Mouse (Mus musculus): ENCODE data around the gene Acoxl. TPM values are rescaled to one million over a fixed set of nuclear protein-coding genes. Genes with fewer than 3 reads are reported as not detected.

Gene Acoxl
- polyA plus RNA-seq, 1 experiment from 2014 or later = 0.09 TPM

DNA sequence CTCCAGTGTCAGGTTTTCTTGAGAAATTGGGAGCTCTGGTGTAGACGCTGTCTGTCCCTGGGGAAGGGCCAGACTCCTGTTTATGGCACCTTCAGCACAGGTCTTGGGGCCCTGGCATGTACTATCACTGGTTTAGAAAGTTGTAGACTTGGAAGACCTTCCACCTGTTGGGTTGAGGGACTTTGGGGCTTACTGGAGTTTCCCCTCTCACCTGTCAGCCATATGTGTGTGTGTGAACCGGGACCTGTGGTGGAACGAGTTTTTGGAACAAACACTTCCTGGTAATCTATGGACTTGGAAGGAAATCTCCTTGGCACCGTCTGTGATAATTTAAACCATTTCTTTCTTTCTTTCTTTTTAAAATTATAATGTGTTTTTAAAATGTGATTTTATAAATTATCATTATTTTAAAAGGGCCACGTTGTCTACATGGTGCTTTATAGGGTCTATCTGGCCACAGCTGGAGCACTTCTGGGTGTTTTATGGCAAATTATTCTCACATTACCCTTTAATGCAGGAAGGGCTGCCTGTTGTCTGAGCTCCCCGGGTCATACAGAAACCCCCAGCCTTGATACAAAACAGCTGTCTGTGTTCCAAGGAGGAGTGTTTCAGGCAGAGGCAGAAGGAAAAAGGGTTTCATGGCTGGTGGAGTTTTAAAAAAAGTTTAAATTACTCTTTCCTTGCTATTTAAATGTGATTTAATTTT is 68.5 kb downstream of the Acoxl start:
- no peaks in the 10 kb centered on the region for H3K27me3 ChIP-seq (replicated peaks)

DNA sequence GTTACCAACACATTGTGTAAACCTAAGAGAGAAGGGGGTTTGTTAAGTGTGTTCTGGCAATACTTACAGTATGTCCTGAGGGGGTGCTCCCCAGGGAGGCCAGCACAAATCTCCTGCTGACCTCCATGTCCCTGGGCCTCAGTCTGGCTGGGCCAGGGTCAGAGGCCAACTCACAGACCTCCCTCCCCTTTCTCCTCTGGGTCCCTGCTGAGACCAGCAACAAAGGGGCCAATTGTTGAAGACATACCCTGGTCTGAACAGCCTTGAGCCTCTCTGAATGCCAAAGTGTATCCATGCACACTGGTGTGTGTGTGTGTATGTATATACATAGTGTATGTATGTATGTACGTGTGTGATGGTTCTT is 69.0 kb downstream of the Acoxl start:
- H3K27ac ChIP-seq = 0 out of 2 replicates have a peak overlapping the region, but pooled peaks have one; percentile 28
- 57% methylated on average over 1 of the region's 1 CpGs for WGBS

More for the DNA sequence above, 68.5 kb downstream of the Acoxl start:
- Histone ChIP-seq H3K4me2 (replicated peaks) (no peak overlapping the region), H3K27ac (no peak overlapping the region), H3K4me3 (replicated peaks) (no peak overlapping the region), H3K9ac (no peak overlapping the region), H3K36me3 (no peaks in the 10 kb centered on the region), H3K9me3 (no peaks in the 10 kb centered on the region), H3K4me1 (replicated peaks) (peaks cover 11% of the 10 kb centered on the region; the same call in 1 of the 2 replicates)
- ATAC-seq = no peak; the same call in 1 of the 2 replicates
- WGBS = 35% methylated on average over 6 of the region's 6 CpGs

DNA sequence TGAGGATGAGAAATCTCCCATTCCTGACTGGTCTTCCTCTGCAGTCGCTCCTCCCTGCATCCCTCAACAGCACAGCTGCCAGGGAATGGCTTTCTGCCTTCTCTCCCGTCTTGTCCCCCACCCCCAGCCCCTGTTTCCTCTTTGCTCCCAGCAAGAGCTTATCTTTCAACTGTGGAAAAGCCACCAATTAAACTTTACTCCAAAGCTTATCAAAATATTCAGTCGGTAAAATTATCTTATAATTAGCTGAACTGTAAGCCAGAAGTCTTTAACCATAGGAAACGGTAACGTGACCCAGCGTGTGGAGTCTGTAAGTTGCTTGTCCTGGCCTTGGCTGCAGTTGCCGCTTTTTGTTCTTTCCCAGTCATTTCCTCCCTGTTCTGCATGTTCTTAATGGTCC is 70.2 kb downstream of the Acoxl start:
- H3K27me3 ChIP-seq (replicated peaks) = no peaks in the 10 kb centered on the region
- no peak for ATAC-seq
- no peak overlapping the region for H3K27ac ChIP-seq
- H3K4me3 ChIP-seq (replicated peaks) = no peak overlapping the region
- WGBS = 34% methylated on average over 7 of the region's 7 CpGs
- peaks cover 11% of the 10 kb centered on the region; the same call in 1 of the 2 replicates for H3K4me1 ChIP-seq (replicated peaks)
- no peaks in the 10 kb centered on the region for H3K9me3 ChIP-seq
- H3K36me3 ChIP-seq = no peaks in the 10 kb centered on the region
- H3K4me2 ChIP-seq (replicated peaks) = no peak overlapping the region
- H3K9ac ChIP-seq = no peak overlapping the region

More for the DNA sequence above, 69.0 kb downstream of the Acoxl start:
- no peak for ATAC-seq
- Histone ChIP-seq H3K9ac (no peak overlapping the region), H3K9me3 (no peaks in the 10 kb centered on the region), H3K36me3 (no peaks in the 10 kb centered on the region), H3K4me2 (replicated peaks) (no peak overlapping the region), H3K4me1 (replicated peaks) (peaks cover 11% of the 10 kb centered on the region; the same call in 1 of the 2 replicates), H3K4me3 (replicated peaks) (no peak overlapping the region), H3K27me3 (replicated peaks) (no peaks in the 10 kb centered on the region)

DNA sequence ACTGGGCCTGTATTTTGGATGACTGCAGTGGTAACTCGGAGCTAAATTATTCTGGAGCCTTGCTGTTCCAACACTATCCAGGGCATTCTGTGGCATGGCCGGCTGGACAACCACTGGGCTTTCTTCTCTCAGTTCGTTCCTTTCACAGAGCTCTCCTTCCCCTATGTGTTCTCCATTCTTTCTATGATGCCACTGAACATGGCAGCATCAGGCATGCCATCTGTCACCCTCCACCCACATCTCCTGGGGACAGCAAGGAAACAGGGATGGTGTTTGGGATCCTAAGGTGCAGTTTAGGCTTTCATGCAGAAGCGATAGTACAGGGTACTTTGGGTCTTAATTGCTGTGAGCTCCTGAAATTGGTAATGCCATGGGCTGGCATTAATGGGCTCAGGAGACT is 71.1 kb downstream of the Acoxl start:
- H3K9ac ChIP-seq = no peak overlapping the region
- WGBS = 89% methylated on average over 4 of the region's 4 CpGs
- H3K4me3 ChIP-seq (replicated peaks) = no peak overlapping the region
- H3K9me3 ChIP-seq = no peaks in the 10 kb centered on the region
- no peak overlapping the region for H3K27ac ChIP-seq
- peaks cover 11% of the 10 kb centered on the region; the same call in 1 of the 2 replicates for H3K4me1 ChIP-seq (replicated peaks)
- no peak for ATAC-seq
- H3K27me3 ChIP-seq (replicated peaks) = no peaks in the 10 kb centered on the region
- no peaks in the 10 kb centered on the region for H3K36me3 ChIP-seq
- H3K4me2 ChIP-seq (replicated peaks) = no peak overlapping the region

DNA sequence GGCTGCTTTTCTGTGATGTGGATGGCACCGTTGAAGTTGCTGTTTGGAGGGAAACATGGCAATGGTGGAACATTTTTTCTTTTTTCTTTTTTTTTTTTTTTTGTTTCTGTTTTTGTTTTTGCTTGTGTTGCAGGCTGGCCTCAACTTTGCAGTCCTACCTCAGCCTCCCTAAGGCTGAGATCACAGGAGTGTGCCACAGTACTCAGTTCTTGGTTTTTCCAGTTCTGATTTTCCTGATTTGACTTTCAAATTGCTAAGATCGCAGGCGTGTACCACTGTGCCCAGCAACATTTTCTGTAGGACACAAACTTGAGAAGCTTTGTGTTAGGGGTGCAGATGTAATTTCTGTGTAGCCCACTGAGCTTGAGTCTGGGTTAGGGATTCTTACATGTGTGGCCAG is 72.9 kb downstream of the Acoxl start:
- H3K9me3 ChIP-seq = no peaks in the 10 kb centered on the region
- no peak overlapping the region for H3K27ac ChIP-seq
- no peak overlapping the region for H3K4me2 ChIP-seq (replicated peaks)
- peaks cover 11% of the 10 kb centered on the region; the same call in 1 of the 2 replicates for H3K4me1 ChIP-seq (replicated peaks)
- H3K4me3 ChIP-seq (replicated peaks) = no peak overlapping the region
- no peaks in the 10 kb centered on the region for H3K36me3 ChIP-seq
- WGBS = 91% methylated on average over 3 of the region's 3 CpGs
- no peak overlapping the region for H3K9ac ChIP-seq
- ATAC-seq = no peak
- H3K27me3 ChIP-seq (replicated peaks) = no peaks in the 10 kb centered on the region

DNA sequence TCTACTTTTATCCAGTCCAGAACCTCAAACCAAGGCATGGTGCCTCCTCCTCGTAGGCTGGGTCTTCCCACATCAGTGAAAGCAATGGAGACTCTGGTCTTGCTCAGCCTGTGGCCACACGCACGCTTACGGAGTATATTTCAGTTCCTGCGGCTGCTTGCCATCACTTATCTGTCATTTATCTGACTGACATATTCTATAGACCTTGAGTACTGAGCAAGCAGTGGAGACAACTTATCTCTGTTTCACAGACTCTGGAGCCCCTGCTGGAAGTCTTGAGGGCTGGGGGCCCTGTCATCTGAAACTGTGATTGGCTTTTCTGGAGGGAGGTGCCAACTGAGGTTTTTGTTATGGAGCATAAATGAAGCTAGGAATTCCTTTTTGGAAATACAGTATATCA is 75.4 kb downstream of the Acoxl start:
- Histone ChIP-seq H3K27ac (no peak overlapping the region), H3K36me3 (no peaks in the 10 kb centered on the region), H3K4me1 (replicated peaks) (no peaks in the 10 kb centered on the region), H3K4me3 (replicated peaks) (no peak overlapping the region), H3K4me2 (replicated peaks) (no peak overlapping the region), H3K9me3 (no peaks in the 10 kb centered on the region), H3K9ac (no peak overlapping the region), H3K27me3 (replicated peaks) (no peaks in the 10 kb centered on the region)
- 57% methylated on average over 5 of the region's 5 CpGs for WGBS
- ATAC-seq = no peak

DNA sequence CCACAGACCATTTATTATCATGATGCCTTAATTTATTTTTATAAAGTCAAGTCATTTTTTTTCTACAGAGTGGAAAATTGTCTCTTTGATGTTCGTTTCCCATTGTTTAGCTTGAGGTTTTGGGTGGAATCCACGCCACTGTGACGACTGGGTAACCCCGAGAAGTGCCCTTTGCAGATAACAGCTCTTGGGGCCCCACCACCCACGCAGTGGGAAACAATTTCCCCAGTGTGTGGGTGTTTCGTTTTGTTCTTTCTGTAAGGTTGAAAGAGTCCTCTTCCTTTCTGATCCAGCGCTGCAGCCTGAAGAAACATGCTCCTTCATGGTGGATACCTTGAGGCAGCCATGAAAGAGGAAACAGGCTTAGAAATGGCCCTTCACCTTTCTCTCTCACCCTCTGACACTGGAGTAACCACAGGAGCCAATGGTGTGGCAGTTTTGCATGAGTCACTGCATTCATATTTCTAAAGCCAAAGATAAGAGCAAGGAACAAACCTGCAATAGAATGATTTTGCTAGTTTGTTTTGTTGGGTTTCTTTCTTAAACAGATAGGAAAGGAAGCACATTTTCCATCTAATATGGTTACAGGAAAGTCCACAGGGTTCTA is 78.2 kb downstream of the Acoxl start:
- Histone ChIP-seq H3K27me3 (replicated peaks) (no peaks in the 10 kb centered on the region), H3K9me3 (no peaks in the 10 kb centered on the region), H3K4me3 (replicated peaks) (no peak overlapping the region), H3K27ac (no peak overlapping the region), H3K4me2 (replicated peaks) (no peak overlapping the region), H3K4me1 (replicated peaks) (0 out of 2 replicates have a peak, but pooled peaks cover 2% of the 10 kb centered on the region), H3K36me3 (no peaks in the 10 kb centered on the region), H3K9ac (no peak overlapping the region)
- ATAC-seq = no peak
- 66% methylated on average over 7 of the region's 7 CpGs for WGBS

DNA sequence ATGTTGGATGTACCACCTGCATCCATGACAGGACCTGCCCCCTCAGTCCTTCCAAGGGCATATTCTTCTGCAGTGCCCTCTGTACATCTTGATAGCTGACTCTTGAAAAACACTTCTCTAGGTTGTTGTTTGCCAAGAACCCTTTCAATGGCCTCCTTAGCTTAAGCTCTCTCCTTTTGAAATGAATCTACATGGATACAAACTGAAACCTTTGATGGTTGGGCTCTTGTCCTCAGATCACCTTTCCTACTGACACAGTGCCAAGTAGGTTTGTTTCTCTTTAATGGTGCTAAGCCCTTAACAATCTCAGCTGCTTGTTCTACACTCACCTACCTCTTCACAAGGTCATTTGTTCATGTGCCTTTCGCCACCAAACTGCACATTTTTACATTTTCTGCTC is 81.1 kb downstream of the Acoxl start:
- H3K4me2 ChIP-seq (replicated peaks) = no peak overlapping the region
- H3K4me1 ChIP-seq (replicated peaks) = peaks cover 11% of the 10 kb centered on the region
- no peaks in the 10 kb centered on the region for H3K36me3 ChIP-seq
- H3K9ac ChIP-seq = no peak overlapping the region
- H3K9me3 ChIP-seq = no peaks in the 10 kb centered on the region
- no peaks in the 10 kb centered on the region for H3K27me3 ChIP-seq (replicated peaks)
- H3K27ac ChIP-seq = no peak overlapping the region
- no peak overlapping the region for H3K4me3 ChIP-seq (replicated peaks)
- 93% methylated on average over 1 of the region's 1 CpGs for WGBS
- no peak for ATAC-seq

DNA sequence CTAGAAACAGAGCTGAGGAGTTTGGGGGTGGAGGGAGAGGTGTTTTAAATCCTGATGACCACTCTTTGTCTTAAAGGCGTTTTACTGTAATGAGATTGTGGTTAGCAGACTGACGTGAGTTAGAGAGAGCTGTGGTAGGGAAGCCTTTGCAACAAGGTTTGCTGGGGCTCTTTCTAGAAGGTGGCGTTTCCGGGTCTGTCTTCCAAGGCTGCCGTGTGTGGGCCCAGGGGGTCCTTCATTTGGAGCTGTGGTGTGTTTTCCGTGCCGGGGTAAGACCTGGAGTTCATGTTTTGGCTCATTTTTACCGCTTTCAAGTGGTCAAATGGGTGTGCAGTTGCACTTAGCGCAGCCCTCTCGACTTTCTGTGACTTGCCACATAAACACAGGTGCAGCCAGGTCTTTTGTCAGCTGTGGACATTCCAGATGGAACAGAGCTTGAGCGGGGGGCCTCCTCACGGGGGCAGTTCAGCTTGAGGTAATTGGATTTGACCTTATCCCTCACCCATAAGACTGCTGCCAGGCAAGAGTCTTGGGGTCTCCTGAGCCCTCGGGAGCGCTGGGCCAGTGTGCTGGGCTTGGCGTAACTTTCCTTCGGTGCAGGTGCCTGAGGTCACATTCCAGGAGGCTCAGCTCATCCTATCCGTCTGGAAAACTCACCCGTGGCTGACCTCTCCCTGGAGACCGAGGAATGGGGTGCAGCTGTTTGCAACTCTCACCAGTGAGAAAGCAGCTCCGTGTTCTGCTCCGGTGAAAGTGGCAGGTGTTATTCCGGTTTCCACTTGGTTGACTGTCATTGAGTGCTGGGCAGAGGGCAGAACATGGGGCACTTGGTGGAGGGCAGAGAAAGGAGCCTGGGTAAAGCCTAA is 83.6 kb downstream of the Acoxl start:
- Histone ChIP-seq H3K4me3 (replicated peaks) (no peak overlapping the region), H3K36me3 (no peaks in the 10 kb centered on the region), H3K9ac (no peak overlapping the region), H3K4me1 (replicated peaks) (peaks cover 13% of the 10 kb centered on the region), H3K27me3 (replicated peaks) (no peaks in the 10 kb centered on the region), H3K9me3 (no peaks in the 10 kb centered on the region), H3K27ac (no peak overlapping the region), H3K4me2 (replicated peaks) (peak overlapping the region; percentile 20; the same call in 1 of the 2 replicates)
- ATAC-seq = no peak
- WGBS = 28% methylated on average over 22 of the region's 22 CpGs

DNA sequence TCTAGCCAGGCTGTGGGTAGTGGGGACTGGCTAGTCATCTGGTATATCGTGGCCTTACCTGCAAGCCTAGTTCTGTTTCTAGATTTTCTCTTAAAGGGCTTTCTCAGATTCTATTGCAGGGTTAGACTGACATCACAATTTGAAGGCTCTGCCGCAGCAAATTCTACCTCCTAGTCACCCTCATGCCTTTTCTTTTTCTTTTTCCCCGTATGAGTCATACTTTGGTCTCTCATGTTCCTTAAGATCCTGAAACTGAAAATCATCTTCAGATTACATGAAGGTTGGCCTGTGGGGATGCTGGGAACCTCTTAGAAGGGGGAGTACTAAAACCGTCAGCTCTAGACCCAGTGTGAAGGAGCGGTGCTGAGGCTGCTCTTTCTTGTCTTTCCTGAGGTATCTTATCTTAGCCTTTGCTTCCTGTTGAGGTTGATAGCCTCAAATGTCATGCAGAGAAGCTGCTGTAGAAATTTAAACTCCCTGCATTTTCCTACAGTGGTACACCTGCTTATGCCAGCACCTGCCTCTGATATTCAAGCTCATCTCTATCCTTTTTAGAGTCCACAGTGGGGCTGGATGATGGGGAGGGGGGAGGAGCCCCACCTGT is 84.5 kb downstream of the Acoxl start:
- WGBS = 78% methylated on average over 5 of the region's 5 CpGs
- no peak overlapping the region for H3K27ac ChIP-seq
- H3K9ac ChIP-seq = no peak overlapping the region
- H3K9me3 ChIP-seq = no peaks in the 10 kb centered on the region
- H3K4me2 ChIP-seq (replicated peaks) = no peak overlapping the region
- no peaks in the 10 kb centered on the region for H3K27me3 ChIP-seq (replicated peaks)
- no peaks in the 10 kb centered on the region for H3K36me3 ChIP-seq
- no peak for ATAC-seq
- H3K4me1 ChIP-seq (replicated peaks) = peaks cover 18% of the 10 kb centered on the region
- H3K4me3 ChIP-seq (replicated peaks) = no peak overlapping the region

DNA sequence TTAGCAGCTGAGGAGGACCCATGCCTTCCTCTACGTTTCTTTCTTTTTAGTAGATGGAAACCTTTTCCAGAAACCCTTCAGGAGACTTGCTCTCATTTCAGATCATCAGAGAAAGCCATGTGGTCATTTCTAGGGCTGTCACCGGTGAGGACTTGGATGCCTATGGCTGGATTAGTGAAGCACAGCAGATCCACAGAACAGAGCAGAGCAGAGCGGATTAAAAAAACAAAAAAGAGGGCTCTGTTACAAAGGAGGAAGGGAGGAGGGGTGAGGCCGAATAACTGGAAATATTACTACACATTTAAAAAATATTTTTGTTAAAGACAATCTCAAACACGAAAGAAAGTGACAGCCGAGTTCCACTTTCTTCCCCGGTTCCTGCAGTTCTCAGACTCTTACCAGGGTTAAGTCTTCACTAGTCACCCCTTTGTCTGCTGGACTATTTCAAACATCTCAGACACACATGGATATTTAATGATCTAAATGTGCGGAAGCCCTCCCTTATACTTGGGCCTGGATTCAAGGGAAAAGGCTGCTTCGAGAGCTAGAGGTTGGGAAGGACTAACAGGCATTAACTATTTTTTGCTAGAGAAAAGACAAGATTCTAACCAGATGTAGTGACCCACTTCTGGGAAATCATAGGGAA is 88.1 kb downstream of the Acoxl start:
- H3K4me1 ChIP-seq (replicated peaks) = peaks cover 22% of the 10 kb centered on the region
- no peak overlapping the region for H3K4me3 ChIP-seq (replicated peaks)
- no peak for ATAC-seq
- H3K27ac ChIP-seq = no peak overlapping the region
- no peaks in the 10 kb centered on the region for H3K36me3 ChIP-seq
- WGBS = 64% methylated on average over 9 of the region's 9 CpGs
- 0 out of 2 replicates have a peak overlapping the region, but pooled peaks have one; percentile 17 for H3K4me2 ChIP-seq (replicated peaks)
- no peak overlapping the region for H3K9ac ChIP-seq
- H3K9me3 ChIP-seq = no peaks in the 10 kb centered on the region
- H3K27me3 ChIP-seq (replicated peaks) = no peaks in the 10 kb centered on the region

All from intestine, embryonic 15.5 days (tissue).